Mouse (Mus musculus) limb, embryonic 15.5 days (tissue): ENCODE measurements around the gene Rnasek. TPM values are rescaled to one million over a fixed set of nuclear protein-coding genes. Genes with fewer than 3 reads are reported as not detected.

Experiments
- ATAC-seq: fragments of 200-750 bp; cut with Nextera tagmentation; 2 replicates; pipeline ENCODE4 v1.8.0; 2017; ENCODE audit warnings: low read depth, moderate TSS enrichment; ENCODE audit not compliant: insufficient number of reproducible peaks, low FRiP score, low TSS enrichment
- H3K27ac ChIP-seq: fragments of 300-500 bp; sonication (generic); 2 replicates; pipeline ENCODE4 v1.5.1; 2015; ENCODE audit warnings: moderate library complexity, mild to moderate bottlenecking, inconsistent platforms
- H3K27me3 ChIP-seq: fragments of 300-500 bp; sonication (generic); 2 replicates; pipeline ENCODE4 v1.6.1; 2015; ENCODE audit warnings: inconsistent platforms
- H3K36me3 ChIP-seq: fragments of 300-500 bp; sonication (generic); 2 replicates; pipeline ENCODE4 v1.6.1; 2015; ENCODE audit warnings: inconsistent platforms
- H3K4me1 ChIP-seq: fragments of 300-500 bp; sonication (generic); 2 replicates; pipeline ENCODE4 v1.6.1; 2015; ENCODE audit warnings: inconsistent platforms
- H3K4me2 ChIP-seq: fragments of 300-500 bp; sonication (generic); 2 replicates; pipeline ENCODE4 v1.6.1; 2015; ENCODE audit warnings: mild to moderate bottlenecking, inconsistent platforms
- H3K4me3 ChIP-seq: fragments of 300-500 bp; sonication (generic); 2 replicates; pipeline ENCODE4 v1.5.1; 2015; ENCODE audit warnings: mild to moderate bottlenecking, inconsistent platforms
- H3K9ac ChIP-seq: fragments of 300-500 bp; sonication (generic); 2 replicates; pipeline ENCODE4 v1.6.1; 2015; ENCODE audit warnings: inconsistent platforms
- H3K9me3 ChIP-seq: fragments of 300-500 bp; sonication (generic); 2 replicates; pipeline ENCODE4 v1.6.1; 2016; ENCODE audit warnings: inconsistent platforms
- WGBS: fragments of 180-500 bp; shearing (Covaris S2); methylation state at CpG from one replicate; pipeline ENCODE4 v1.1.7; 2015; 5-methylcytosine and 5-hydroxymethylcytosine counted together
- polyA plus RNA-seq: library from polyadenylated mRNA; unstranded; fragments of >200 nt; fragmentation: Nextera tagmentation; extraction: Ambion mirVana; gene quantifications from 2 replicates; pipeline ENCODE4 v1.2.1, GENCODE M21; 2015

The Rnasek gene
- polyA plus RNA-seq, 1 experiment from 2014 or later, result 226 TPM

GRCm38 (mm10) chr11:70213736-70214135 is 25.9 kb downstream of the Rnasek start:
- H3K27me3 ChIP-seq, result peaks cover 56% of the 10 kb centered on the region
- ATAC-seq, result no peak
- H3K9ac ChIP-seq, result no peak overlapping the region
- no peak overlapping the region for H3K27ac ChIP-seq
- peak overlapping the region; percentile 60 for H3K4me2 ChIP-seq
- no peaks in the 10 kb centered on the region for H3K9me3 ChIP-seq
- WGBS, result 7% methylated on average over 26 of the region's 26 CpGs
- H3K4me1 ChIP-seq, result peaks cover 24% of the 10 kb centered on the region
- H3K36me3 ChIP-seq, result no peaks in the 10 kb centered on the region
- H3K4me3 ChIP-seq, result peak overlapping the region; percentile 33

GRCm38 (mm10) chr11:70212896-70213295 is 26.7 kb downstream of the Rnasek start:
- no peaks in the 10 kb centered on the region for H3K9me3 ChIP-seq
- WGBS, result 14% methylated on average over 9 of the region's 9 CpGs
- no peak overlapping the region for H3K4me3 ChIP-seq
- no peak for ATAC-seq
- no peaks in the 10 kb centered on the region for H3K36me3 ChIP-seq
- peaks cover 56% of the 10 kb centered on the region for H3K27me3 ChIP-seq
- peaks cover 20% of the 10 kb centered on the region for H3K4me1 ChIP-seq
- no peak overlapping the region for H3K27ac ChIP-seq
- H3K4me2 ChIP-seq, result no peak overlapping the region
- H3K9ac ChIP-seq, result no peak overlapping the region

GRCm38 (mm10) chr11:70212423-70212822 is 27.2 kb downstream of the Rnasek start, which contains the start of gene Slc16a11:
Gene Slc16a11 (plus strand): TSS chr11:70212752.
- H3K36me3 ChIP-seq, result no peaks in the 10 kb centered on the region
- WGBS, result 52% methylated on average over 6 of the region's 6 CpGs
- no peak within 1 kb of the TSS for H3K9ac ChIP-seq
- peaks cover 20% of the 10 kb centered on the region for H3K4me1 ChIP-seq
- peaks cover 52% of the 10 kb centered on the region for H3K27me3 ChIP-seq
- no peak for ATAC-seq
- H3K27ac ChIP-seq, result no peak within 1 kb of the TSS
- H3K4me3 ChIP-seq, result no peak within 1 kb of the TSS
- no peaks in the 10 kb centered on the region for H3K9me3 ChIP-seq
- no peak within 1 kb of the TSS for H3K4me2 ChIP-seq

- no peak overlapping the region for H3K4me3 ChIP-seq
- no peak overlapping the region for H3K27ac ChIP-seq
- no peak for ATAC-seq
- H3K9ac ChIP-seq, result no peak overlapping the region
- no peak overlapping the region for H3K4me2 ChIP-seq
- no peaks in the 10 kb centered on the region for H3K36me3 ChIP-seq
- H3K9me3 ChIP-seq, result no peaks in the 10 kb centered on the region
- H3K27me3 ChIP-seq, result peaks cover 48% of the 10 kb centered on the region
- H3K4me1 ChIP-seq, result peaks cover 20% of the 10 kb centered on the region
- WGBS, result 76% methylated on average over 6 of the region's 6 CpGs
Measured at GRCm38 (mm10) chr11:70211972-70212371, 27.7 kb downstream of the Rnasek start.

GRCm38 (mm10) chr11:70210681-70211080 is 29.0 kb downstream of the Rnasek start:
- ATAC-seq, result no peak; the same call in 1 of the 2 replicates
- 72% methylated on average over 2 of the region's 2 CpGs for WGBS
- peaks cover 35% of the 10 kb centered on the region for H3K27me3 ChIP-seq

GRCm38 (mm10) chr11:70208778-70209388 is 30.8 kb downstream of the Rnasek start:
- Histone ChIP-seq H3K4me2 (no peak overlapping the region), H3K9ac (no peak overlapping the region), H3K27me3 (peaks cover 17% of the 10 kb centered on the region), H3K27ac (no peak overlapping the region), H3K9me3 (no peaks in the 10 kb centered on the region), H3K4me3 (no peak overlapping the region), H3K4me1 (peaks cover 3% of the 10 kb centered on the region), H3K36me3 (no peaks in the 10 kb centered on the region)
- ATAC-seq, result no peak
- 69% methylated on average over 5 of the region's 5 CpGs for WGBS

More at GRCm38 (mm10) chr11:70210681-70211080, 29.0 kb downstream of the Rnasek start:
- no peak overlapping the region for H3K27ac ChIP-seq
- no peaks in the 10 kb centered on the region for H3K9me3 ChIP-seq
- no peak overlapping the region for H3K4me3 ChIP-seq
- H3K9ac ChIP-seq, result no peak overlapping the region
- H3K36me3 ChIP-seq, result no peaks in the 10 kb centered on the region
- peaks cover 20% of the 10 kb centered on the region for H3K4me1 ChIP-seq
- no peak overlapping the region for H3K4me2 ChIP-seq

GRCm38 (mm10) chr11:70207283-70207682 is 32.4 kb downstream of the Rnasek start:
- H3K9ac ChIP-seq, result no peak overlapping the region
- peaks cover 4% of the 10 kb centered on the region; the same call in 1 of the 2 replicates for H3K27me3 ChIP-seq
- no peaks in the 10 kb centered on the region for H3K9me3 ChIP-seq
- no peaks in the 10 kb centered on the region; the same call in 1 of the 2 replicates for H3K4me1 ChIP-seq
- no peak overlapping the region for H3K4me2 ChIP-seq
- ATAC-seq, result no peak
- WGBS, result 78% methylated on average over 7 of the region's 7 CpGs
- no peak overlapping the region for H3K4me3 ChIP-seq
- no peak overlapping the region for H3K27ac ChIP-seq
- no peaks in the 10 kb centered on the region for H3K36me3 ChIP-seq

GRCm38 (mm10) chr11:70206801-70207200 is 32.8 kb downstream of the Rnasek start:
- Histone ChIP-seq H3K27ac (no peak overlapping the region), H3K27me3 (no peaks in the 10 kb centered on the region), H3K9me3 (no peaks in the 10 kb centered on the region), H3K4me3 (no peak overlapping the region), H3K36me3 (no peaks in the 10 kb centered on the region), H3K4me1 (no peaks in the 10 kb centered on the region; the same call in 1 of the 2 replicates), H3K4me2 (no peak overlapping the region), H3K9ac (no peak overlapping the region)
- ATAC-seq, result no peak
- 78% methylated on average over 2 of the region's 2 CpGs for WGBS

- H3K9me3 ChIP-seq, result no peaks in the 10 kb centered on the region
- ATAC-seq, result no peak
- 31% methylated on average over 5 of the region's 5 CpGs for WGBS
Measured at GRCm38 (mm10) chr11:70201691-70202090, 38.0 kb downstream of the Rnasek start.

GRCm38 (mm10) chr11:70200036-70200608 is 39.5 kb downstream of the Rnasek start:
- H3K9me3 ChIP-seq, result no peaks in the 10 kb centered on the region
- no peaks in the 10 kb centered on the region for H3K27me3 ChIP-seq
- no peaks in the 10 kb centered on the region for H3K36me3 ChIP-seq
- no peak overlapping the region for H3K9ac ChIP-seq
- WGBS, result 81% methylated on average over 5 of the region's 5 CpGs
- H3K4me1 ChIP-seq, result no peaks in the 10 kb centered on the region; the same call in 1 of the 2 replicates
- no peak overlapping the region for H3K4me3 ChIP-seq
- no peak overlapping the region for H3K4me2 ChIP-seq
- no peak for ATAC-seq
- no peak overlapping the region for H3K27ac ChIP-seq

More at GRCm38 (mm10) chr11:70201691-70202090, 38.0 kb downstream of the Rnasek start:
- H3K4me3 ChIP-seq, result no peak overlapping the region
- H3K27me3 ChIP-seq, result no peaks in the 10 kb centered on the region
- H3K27ac ChIP-seq, result no peak overlapping the region
- H3K4me2 ChIP-seq, result no peak overlapping the region
- no peaks in the 10 kb centered on the region; the same call in 1 of the 2 replicates for H3K4me1 ChIP-seq
- H3K36me3 ChIP-seq, result no peaks in the 10 kb centered on the region
- no peak overlapping the region for H3K9ac ChIP-seq

GRCm38 (mm10) chr11:70199107-70199506 is 40.5 kb downstream of the Rnasek start:
- H3K4me2 ChIP-seq, result no peak overlapping the region
- H3K4me1 ChIP-seq, result no peaks in the 10 kb centered on the region
- ATAC-seq, result no peak
- H3K4me3 ChIP-seq, result no peak overlapping the region
- no peak overlapping the region for H3K27ac ChIP-seq
- H3K27me3 ChIP-seq, result no peaks in the 10 kb centered on the region
- WGBS, result 81% methylated on average over 8 of the region's 8 CpGs
- H3K9ac ChIP-seq, result no peak overlapping the region
- H3K9me3 ChIP-seq, result no peaks in the 10 kb centered on the region
- no peaks in the 10 kb centered on the region for H3K36me3 ChIP-seq

GRCm38 (mm10) chr11:70198332-70198731 is 41.3 kb downstream of the Rnasek start:
- Histone ChIP-seq H3K9me3 (no peaks in the 10 kb centered on the region), H3K9ac (no peak overlapping the region), H3K36me3 (no peaks in the 10 kb centered on the region), H3K4me3 (no peak overlapping the region), H3K27ac (no peak overlapping the region), H3K4me1 (no peaks in the 10 kb centered on the region), H3K27me3 (no peaks in the 10 kb centered on the region), H3K4me2 (no peak overlapping the region)
- WGBS, result 83% methylated on average over 3 of the region's 3 CpGs
- no peak for ATAC-seq
